Mouse (Mus musculus) limb, embryonic 11.5 days (tissue): ENCODE results near the gene Eme2. TPM values are rescaled to one million over a fixed set of nuclear protein-coding genes. Genes with fewer than 3 reads are reported as not detected.
A peak's percentile ranks its signal among the peaks of the same experiment; 100 is the strongest.

Experiments used
- ATAC-seq: fragments of 200-750 bp; cut with Nextera tagmentation; 2 replicates; pipeline ENCODE4 v1.8.0; 2017; ENCODE audit warnings: low read depth; ENCODE audit not compliant: insufficient number of reproducible peaks, low FRiP score, low TSS enrichment
- DNase-seq: peaks from one replicate; pipeline ENCODE4 v3.0.0-alpha.2; 2015; ENCODE audit warnings: low spot score
- H3K27ac ChIP-seq: fragments of 300-500 bp; sonication (generic); replicated peaks from 2 replicates; pipeline ENCODE4 v1.5.1; 2014; ENCODE audit warnings: low read depth, mild to moderate bottlenecking, low read length
- H3K27me3 ChIP-seq: fragments of 300-500 bp; sonication (generic); 2 replicates; pipeline ENCODE4 v1.6.1; 2014; ENCODE audit warnings: mild to moderate bottlenecking, low read length, mixed read lengths; ENCODE audit not compliant: control insufficient read depth, insufficient read depth
- H3K36me3 ChIP-seq: fragments of 300-500 bp; sonication (generic); 2 replicates; pipeline ENCODE4 v1.6.1; 2014; ENCODE audit warnings: mild to moderate bottlenecking, low read length, moderate library complexity, mixed read lengths; ENCODE audit not compliant: control insufficient read depth, insufficient read depth
- H3K4me1 ChIP-seq: fragments of 300-500 bp; sonication (generic); 2 replicates; pipeline ENCODE4 v1.6.1; 2014; ENCODE audit warnings: low read length, mixed read lengths; ENCODE audit not compliant: control insufficient read depth, insufficient read depth
- H3K4me2 ChIP-seq: fragments of 300-500 bp; sonication (generic); 2 replicates; pipeline ENCODE4 v1.6.1; 2014; ENCODE audit warnings: low read depth, mild to moderate bottlenecking, moderate library complexity; ENCODE audit not compliant: severe bottlenecking
- H3K4me3 ChIP-seq: fragments of 300-500 bp; sonication (generic); 2 replicates; pipeline ENCODE4 v1.5.1; 2014; ENCODE audit warnings: low read depth, low read length
- H3K9ac ChIP-seq: fragments of 300-500 bp; sonication (generic); 2 replicates; pipeline ENCODE4 v1.6.1; 2014; ENCODE audit warnings: mild to moderate bottlenecking, low read length
- H3K9me3 ChIP-seq: fragments of 300-500 bp; sonication (generic); 2 replicates; pipeline ENCODE4 v1.6.1; 2016; ENCODE audit warnings: low read length; ENCODE audit not compliant: control insufficient read depth
- WGBS: fragments of 180-500 bp; shearing (Covaris S2); extraction: QIAGEN DNeasy Blood & Tissue Kit; methylation state at CpG from one replicate; pipeline ENCODE4 v1.1.7; 2014; 5-methylcytosine and 5-hydroxymethylcytosine counted together
- polyA plus RNA-seq: library from polyadenylated mRNA; unstranded; fragments of >200 nt; fragmentation: Nextera tagmentation; extraction: Ambion mirVana; gene quantifications from 2 replicates; pipeline ENCODE4 v1.2.1, GENCODE M21; 2014

Gene Eme2
- polyA plus RNA-seq, 1 experiment from 2014 or later = 20.8 TPM

DNA sequence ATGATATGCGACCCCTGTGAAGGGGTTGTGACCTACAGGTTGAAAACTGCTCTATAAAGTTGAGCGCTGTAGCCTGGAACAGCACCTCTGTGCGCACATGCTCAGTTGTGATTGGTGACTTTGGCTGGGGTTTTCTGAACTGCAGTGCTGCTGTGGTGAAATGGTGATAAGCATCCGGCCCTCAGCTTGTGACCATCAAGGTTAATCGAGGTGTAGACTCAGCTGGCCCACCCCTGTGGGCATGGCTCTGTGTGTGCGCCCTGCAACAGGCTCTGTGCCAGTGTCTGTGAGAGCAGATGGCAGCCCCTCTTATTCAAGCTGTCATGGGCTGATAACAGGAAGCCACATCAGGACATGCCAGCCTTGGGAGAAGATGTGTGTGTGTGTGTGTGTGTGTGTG lies 35.9 kb downstream of the Eme2 start:
- WGBS = 89% methylated on average over 6 of the region's 6 CpGs
- 0 out of 2 replicates have a peak, but pooled peaks cover 4% of the 10 kb centered on the region for H3K36me3 ChIP-seq
- no peaks in the 10 kb centered on the region for H3K4me1 ChIP-seq
- H3K27ac ChIP-seq = no peak overlapping the region
- H3K4me2 ChIP-seq = no peak overlapping the region
- H3K27me3 ChIP-seq = no peaks in the 10 kb centered on the region
- ATAC-seq = no peak
- DNase-seq = no peak
- no peak overlapping the region for H3K9ac ChIP-seq
- H3K9me3 ChIP-seq = no peaks in the 10 kb centered on the region
- H3K4me3 ChIP-seq = no peak overlapping the region

DNA sequence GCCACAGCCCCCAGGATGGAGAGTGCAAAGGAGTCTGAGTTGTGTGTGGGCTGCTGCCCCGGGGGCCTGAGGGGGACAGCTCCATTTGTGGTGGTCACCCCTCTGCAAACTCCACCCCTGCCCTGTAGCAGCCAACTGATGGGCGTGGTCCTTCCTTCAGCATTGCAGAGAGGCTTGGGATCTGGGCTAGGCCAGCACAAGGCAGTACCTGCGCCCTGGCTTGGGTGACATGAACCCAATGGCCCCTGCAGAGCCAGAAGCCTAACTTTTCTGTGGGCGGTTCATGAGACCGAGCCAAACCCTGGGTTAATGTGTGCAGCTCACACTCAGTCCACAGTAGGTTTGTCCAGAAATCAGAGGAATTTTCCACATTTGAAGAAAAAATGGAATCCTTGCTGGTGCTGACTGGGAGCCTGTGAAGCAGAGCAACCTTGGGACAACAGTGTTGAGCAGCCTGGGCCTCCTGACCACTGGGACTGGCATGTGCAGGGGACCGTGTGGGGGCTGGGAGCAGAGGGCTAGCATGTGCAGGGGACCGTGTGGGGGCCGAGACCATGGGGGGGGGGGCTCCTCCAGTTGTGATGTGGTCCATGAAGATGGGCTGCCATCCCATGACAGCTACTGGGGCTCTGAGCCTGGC lies 36.9 kb downstream of the Eme2 start:
- H3K27ac ChIP-seq = no peak overlapping the region
- H3K9ac ChIP-seq = no peak overlapping the region
- no peak for ATAC-seq
- H3K9me3 ChIP-seq = no peaks in the 10 kb centered on the region
- WGBS = 80% methylated on average over 8 of the region's 8 CpGs
- no peak overlapping the region for H3K4me2 ChIP-seq
- no peaks in the 10 kb centered on the region for H3K27me3 ChIP-seq
- no peak overlapping the region for H3K4me3 ChIP-seq
- no peak for DNase-seq
- H3K4me1 ChIP-seq = no peaks in the 10 kb centered on the region
- 0 out of 2 replicates have a peak, but pooled peaks cover 4% of the 10 kb centered on the region for H3K36me3 ChIP-seq

DNA sequence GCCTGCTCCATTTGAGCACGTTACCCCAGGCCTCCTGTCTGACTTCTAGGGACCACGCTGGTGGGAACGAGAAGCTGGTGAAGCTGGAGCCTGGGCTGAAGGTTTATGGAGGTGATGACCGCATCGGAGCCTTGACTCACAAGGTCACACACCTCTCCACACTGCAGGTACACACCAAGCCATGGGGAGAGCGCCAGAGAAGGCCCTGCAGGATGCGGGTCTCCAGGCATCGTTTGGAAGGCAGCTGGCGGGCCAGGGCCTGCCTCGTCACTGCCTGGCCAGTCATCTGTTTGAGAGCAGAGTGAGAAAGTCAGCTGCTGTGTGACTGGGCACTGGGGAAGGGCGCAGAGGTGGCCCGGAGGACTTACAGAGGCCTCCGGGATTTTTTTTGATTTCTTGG lies 38.3 kb downstream of the Eme2 start:
- H3K36me3 ChIP-seq = 0 out of 2 replicates have a peak, but pooled peaks cover under 1% of the 10 kb centered on the region

DNA sequence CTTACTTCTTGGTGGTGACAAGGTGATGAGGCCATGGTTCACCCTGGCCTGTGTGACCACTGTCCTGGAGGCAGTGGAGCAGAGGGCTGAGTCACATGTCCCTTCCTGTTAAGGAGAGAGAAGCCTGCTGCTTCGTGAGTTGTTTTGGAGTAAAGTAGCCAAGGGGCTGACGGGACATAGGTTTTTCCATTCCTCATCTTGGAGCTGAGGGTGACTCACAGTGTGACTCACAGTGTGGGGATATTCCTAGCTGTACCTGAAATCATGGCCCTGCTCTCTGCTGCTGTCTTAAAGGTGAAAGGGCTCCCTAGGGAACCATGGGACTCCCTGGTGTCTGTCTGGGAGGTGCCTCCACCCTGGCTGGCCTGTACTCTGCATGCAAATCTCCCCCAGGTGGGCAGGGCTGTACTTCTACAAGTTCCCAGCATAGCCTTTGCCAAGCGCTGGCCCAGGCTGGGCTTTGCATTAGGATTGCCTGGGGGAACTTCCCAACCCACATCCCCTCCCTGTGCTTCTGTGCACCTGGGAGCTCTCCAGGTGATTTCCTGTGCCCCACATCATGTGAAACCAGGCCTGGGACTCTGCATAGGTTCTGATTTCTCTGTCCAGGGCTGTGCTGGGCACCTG lies 38.9 kb downstream of the Eme2 start:
- Histone ChIP-seq H3K27ac (no peak overlapping the region), H3K4me3 (no peak overlapping the region), H3K36me3 (no peaks in the 10 kb centered on the region), H3K4me2 (no peak overlapping the region), H3K4me1 (no peaks in the 10 kb centered on the region), H3K9ac (no peak overlapping the region), H3K9me3 (no peaks in the 10 kb centered on the region), H3K27me3 (0 out of 2 replicates have a peak, but pooled peaks cover 6% of the 10 kb centered on the region)
- WGBS = 87% methylated on average over 3 of the region's 3 CpGs
- ATAC-seq = no peak
- DNase-seq = no peak

More for the DNA sequence above, 38.3 kb downstream of the Eme2 start:
- 0 out of 2 replicates have a peak, but pooled peaks cover under 1% of the 10 kb centered on the region for H3K27me3 ChIP-seq
- H3K9me3 ChIP-seq = no peaks in the 10 kb centered on the region
- WGBS = 89% methylated on average over 13 of the region's 13 CpGs
- no peak overlapping the region for H3K9ac ChIP-seq
- no peak overlapping the region for H3K27ac ChIP-seq
- no peaks in the 10 kb centered on the region for H3K4me1 ChIP-seq
- H3K4me3 ChIP-seq = no peak overlapping the region
- no peak overlapping the region for H3K4me2 ChIP-seq
- DNase-seq = no peak
- no peak for ATAC-seq

DNA sequence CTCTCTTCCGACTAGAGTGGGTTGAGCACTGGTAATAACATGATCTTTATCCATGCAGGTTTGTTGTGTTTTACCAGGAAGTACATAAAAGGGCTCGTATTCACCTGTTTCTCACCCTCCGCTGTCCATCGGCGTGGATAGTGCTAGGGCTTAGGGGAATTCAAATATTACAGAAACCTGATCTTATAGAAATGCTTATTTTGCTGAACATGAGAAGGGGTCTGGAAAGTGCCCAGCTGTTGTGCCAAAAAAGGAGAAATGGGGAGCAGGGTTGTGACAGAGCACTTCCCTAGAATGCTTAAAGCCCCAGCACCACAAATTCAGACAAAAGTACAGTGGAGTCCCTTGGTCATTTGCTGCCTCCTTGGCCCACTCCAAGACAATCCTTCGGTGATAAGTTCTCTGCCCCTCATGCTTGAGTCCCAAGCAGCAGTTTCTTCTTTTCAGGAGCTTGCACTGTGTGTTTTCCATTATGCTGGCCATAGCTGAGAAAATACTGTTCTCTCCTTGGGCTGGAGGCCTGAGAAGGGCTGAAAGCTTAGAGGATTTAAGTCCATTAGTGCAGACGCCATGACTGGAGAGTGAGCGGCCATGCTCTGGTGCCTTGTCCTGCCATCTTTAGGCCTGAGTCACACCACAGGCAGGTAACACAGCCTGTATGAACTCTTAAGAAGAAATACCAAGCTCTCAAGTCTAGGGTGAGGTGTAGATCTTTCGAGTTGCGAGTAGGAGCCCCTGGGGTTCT lies 43.3 kb downstream of the Eme2 start:
- Histone ChIP-seq H3K4me2 (peak overlapping the region; percentile 87; the same call in 1 of the 2 replicates), H3K36me3 (no peaks in the 10 kb centered on the region), H3K4me1 (peaks cover 3% of the 10 kb centered on the region; the same call in 1 of the 2 replicates), H3K27me3 (0 out of 2 replicates have a peak, but pooled peaks cover 6% of the 10 kb centered on the region), H3K27ac (no peak overlapping the region), H3K4me3 (no peak overlapping the region), H3K9ac (no peak overlapping the region), H3K9me3 (no peaks in the 10 kb centered on the region)
- no peak for DNase-seq
- ATAC-seq = no peak
- WGBS = 82% methylated on average over 10 of the region's 10 CpGs

- Histone ChIP-seq H3K27me3 (0 out of 2 replicates have a peak, but pooled peaks cover 6% of the 10 kb centered on the region), H3K9ac (peak overlapping the region; percentile 55), H3K27ac (no peak overlapping the region), H3K4me3 (peak overlapping the region; percentile 67), H3K4me2 (peak overlapping the region; percentile 87), H3K9me3 (no peaks in the 10 kb centered on the region), H3K36me3 (no peaks in the 10 kb centered on the region), H3K4me1 (peaks cover 3% of the 10 kb centered on the region; the same call in 1 of the 2 replicates)
- ATAC-seq (no peak), DNase-seq (no peak)
- WGBS = 3% methylated on average over 20 of the region's 20 CpGs
Observed at GRCm38 (mm10) chr17:24850773-24851127, 44.1 kb downstream of the Eme2 start.

- no peaks in the 10 kb centered on the region for H3K36me3 ChIP-seq
- H3K4me1 ChIP-seq = peaks cover 3% of the 10 kb centered on the region; the same call in 1 of the 2 replicates
- peak; percentile 95 for DNase-seq
- under 1% methylated on average over 58 of the region's 58 CpGs for WGBS
- H3K9ac ChIP-seq = peak within 1 kb of the TSS; percentile 72
- peak within 1 kb of the TSS; percentile 81 for H3K27ac ChIP-seq
- H3K27me3 ChIP-seq = 0 out of 2 replicates have a peak, but pooled peaks cover 6% of the 10 kb centered on the region
- H3K4me3 ChIP-seq = peak within 1 kb of the TSS; percentile 67
- no peaks in the 10 kb centered on the region for H3K9me3 ChIP-seq
- H3K4me2 ChIP-seq = peak within 1 kb of the TSS; percentile 87
- ATAC-seq = peak; percentile 99
Observed at GRCm38 (mm10) chr17:24850065-24850772, 44.7 kb downstream of the Eme2 start, which contains the start of gene Fahd1. Gene Fahd1 (minus strand): TSS chr17:24850364.

DNA sequence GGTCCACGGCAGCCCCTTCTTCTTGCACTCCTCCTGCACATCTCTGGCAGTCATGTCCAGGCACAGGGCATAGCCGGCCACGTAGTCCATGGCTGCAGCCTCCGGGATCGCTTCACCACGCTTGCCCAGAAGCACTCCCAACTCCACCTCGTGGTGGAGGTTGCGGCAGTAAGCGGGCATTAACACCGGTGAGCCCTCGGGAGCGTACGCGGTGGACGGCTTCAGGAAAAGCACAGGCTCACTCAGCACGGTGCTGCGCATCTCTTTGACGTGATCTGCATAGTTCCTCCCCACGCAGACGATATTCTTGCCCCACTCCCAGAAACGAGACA lies 45.2 kb downstream of the Eme2 start:
- 1% methylated on average over 21 of the region's 21 CpGs for WGBS
- ATAC-seq = peak; percentile 62

More for the DNA sequence above, 45.2 kb downstream of the Eme2 start:
- no peak for DNase-seq
- H3K27me3 ChIP-seq = 0 out of 2 replicates have a peak, but pooled peaks cover 6% of the 10 kb centered on the region
- peaks cover 3% of the 10 kb centered on the region; the same call in 1 of the 2 replicates for H3K4me1 ChIP-seq
- peak overlapping the region; percentile 67 for H3K4me3 ChIP-seq
- no peaks in the 10 kb centered on the region for H3K36me3 ChIP-seq
- peak overlapping the region; percentile 87 for H3K4me2 ChIP-seq
- H3K27ac ChIP-seq = peak overlapping the region; percentile 81
- peak overlapping the region; percentile 72 for H3K9ac ChIP-seq
- no peaks in the 10 kb centered on the region for H3K9me3 ChIP-seq
